ENCODE assay signal across 8 mouse cellular contexts in the genomic region with DNA sequence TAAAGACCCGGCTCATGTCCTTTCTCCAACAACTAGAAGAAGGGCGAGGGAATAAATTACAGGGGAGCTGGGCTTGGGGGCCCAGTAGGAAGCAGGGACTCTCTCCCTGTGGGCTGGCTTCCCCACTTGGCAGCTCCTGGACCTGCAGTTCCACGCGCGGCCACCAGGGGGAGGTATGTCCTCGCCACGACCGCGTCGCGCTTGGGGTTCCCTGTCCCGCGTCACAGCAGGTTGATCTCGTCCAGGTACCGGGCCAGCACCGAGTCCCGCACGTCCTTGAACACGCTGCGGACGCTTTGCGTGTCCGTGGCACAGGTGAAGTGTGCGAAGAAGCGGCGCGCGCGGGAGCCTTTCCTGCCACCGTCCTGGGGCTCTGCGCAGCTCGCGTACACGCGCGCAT. TPM values are rescaled to one million over a fixed set of nuclear protein-coding genes. Genes with fewer than 3 reads are reported as not detected.
A peak's percentile ranks its signal among the peaks of the same experiment; 100 is the strongest.
DNase-seq lines count a peak whose midpoint lies in the region; ATAC-seq and TF ChIP-seq lines count a peak whose summit lies in the region.

No protein-coding gene starts in this region.

- no peak for TF ChIP-seq CTCF in Patski (IDR thresholded peaks at IDR 0.05)

- CTCF ChIA-PET in Patski (lab: Charles Lee): interaction anchor here (1.2 to 3.6 kb wide), 6 partner anchors 21 to 53 kb away, joined by 3 to 31 read pairs (median 4); no protein-coding TSS in a partner anchor

- POLR2A ChIA-PET in Patski (lab: Charles Lee): interaction anchor here (1.1 kb wide), 1 partner anchor 128 kb away, joined by 4 read pairs; no protein-coding TSS in a partner anchor

- H3K27me3 ChIP-seq in Patski: peaks cover 8% of the 10 kb centered on the region
- H3K27me3 ChIP-seq in hindbrain, embryonic 14.5 days (ENCODE audit: control insufficient read depth, insufficient read depth, low read length): peaks cover 9% of the 10 kb centered on the region; the same call in 1 of the 2 replicates

- no peak overlapping the region for H3K27ac ChIP-seq in hindbrain, embryonic 14.5 days

- peak; percentile 26 for ATAC-seq in Patski
- peak; percentile 57 for ATAC-seq in hindbrain, embryonic 14.5 days (ENCODE audit: low FRiP score)

- H3K4me1 ChIP-seq in hindbrain, embryonic 14.5 days (replicated peaks; ENCODE audit: control insufficient read depth, insufficient read depth, low read length): no peaks in the 10 kb centered on the region

- H3K4me3 ChIP-seq in hindbrain, embryonic 14.5 days (replicated peaks; ENCODE audit: low read length): peak overlapping the region; percentile 33

- in situ Hi-C loops in Patski (cut with MboI; ENCODE audit: low pct_unique_long_range_greater_than_20kb): loop anchor here (10.0 kb wide), 1 partner anchor 662 kb away; no protein-coding TSS in a partner anchor

- 2% methylated on average over 30 of the region's 36 CpGs for WGBS in hindbrain, embryonic 14.5 days

- no peak for DNase-seq in Patski (ENCODE audit: low read depth, low spot score)
- peak; percentile 96 to 97 for DNase-seq in cerebellum, postnatal 14 days
- peak; percentile 92 for DNase-seq in frontal cortex, postnatal 36 days (ENCODE audit: low spot score in 2 of 2)
- peak; percentile 86 for DNase-seq in hindbrain, embryonic 14.5 days (ENCODE audit: low spot score)
- peak; percentile 72 for DNase-seq in left cerebral cortex, adult 11 months (ENCODE audit: low spot score)
- DNase-seq in lung, postnatal 4 days: peak; percentile 85 to 93
- DNase-seq in right cerebral cortex, adult 18-20 months: peak; percentile 88
- peak; percentile 88 for DNase-seq in urinary bladder, adult 2 months (ENCODE audit: low spot score)

- no peaks in the 10 kb centered on the region for H3K36me3 ChIP-seq in hindbrain, embryonic 14.5 days (replicated peaks; ENCODE audit: control insufficient read depth, insufficient read depth)

- no peaks in the 10 kb centered on the region for H3K9me3 ChIP-seq in hindbrain, embryonic 14.5 days (ENCODE audit: control insufficient read depth, low read length)

- peak overlapping the region; percentile 61 for H3K4me2 ChIP-seq in hindbrain, embryonic 14.5 days (replicated peaks)

- H3K9ac ChIP-seq in hindbrain, embryonic 14.5 days: peak overlapping the region; percentile 58; the same call in 1 of the 2 replicates

RNA-seq across cellular contexts. Expression of gene S1pr4, which starts 2.7 kb away (rescaled TPM):
- polyA plus RNA-seq in Patski (2021): 0.03 TPM
- 0.70 and 0.81 TPM in 2 replicates for polyA plus RNA-seq in hindbrain, embryonic 14.5 days (2014; fragmentation: Nextera tagmentation; extraction: Ambion mirVana)
- 2.2 and 2.3 TPM in 2 replicates for polyA plus RNA-seq in urinary bladder, adult 2 months (2012; rRNA removed)

RNA-seq across cellular contexts. Expression of gene Ncln, which starts 6.5 kb away (rescaled TPM):
- 104 TPM for polyA plus RNA-seq in Patski (2021)
- 53.8 and 59.0 TPM in 2 replicates for polyA plus RNA-seq in hindbrain, embryonic 14.5 days (2014; fragmentation: Nextera tagmentation; extraction: Ambion mirVana)
- polyA plus RNA-seq in urinary bladder, adult 2 months (2012; rRNA removed): 79.9 and 89.6 TPM in 2 replicates

RNA-seq across cellular contexts. Expression of gene Celf5, which starts 20.1 kb away (rescaled TPM):
- polyA plus RNA-seq in Patski (2021): 0.99 TPM
- 46.6 and 55.9 TPM in 2 replicates for polyA plus RNA-seq in hindbrain, embryonic 14.5 days (2014; fragmentation: Nextera tagmentation; extraction: Ambion mirVana)
- 0.44 and 0.49 TPM in 2 replicates for polyA plus RNA-seq in urinary bladder, adult 2 months (2012; rRNA removed)

RNA-seq across cellular contexts. Expression of gene Gna15, which starts 21.4 kb away (rescaled TPM):
- polyA plus RNA-seq in Patski (2021): not detected
- 1.1 and 1.2 TPM in 2 replicates for polyA plus RNA-seq in hindbrain, embryonic 14.5 days (2014; fragmentation: Nextera tagmentation; extraction: Ambion mirVana)
- polyA plus RNA-seq in urinary bladder, adult 2 months (2012; rRNA removed): 16.1 and 16.2 TPM in 2 replicates

RNA-seq across cellular contexts. Expression of gene Gna11, which starts 42.3 kb away (rescaled TPM):
- 76.2 TPM for polyA plus RNA-seq in Patski (2021)
- polyA plus RNA-seq in hindbrain, embryonic 14.5 days (2014; fragmentation: Nextera tagmentation; extraction: Ambion mirVana): 87.5 and 95.5 TPM in 2 replicates
- polyA plus RNA-seq in urinary bladder, adult 2 months (2012; rRNA removed): 84.0 and 88.5 TPM in 2 replicates

Comparison
In these comparisons a context has a peak if more than half of its experiments do, and no peak if none do; other contexts are left out.
1. RNA of gene Celf5, which starts 20.1 kb away (polyA plus RNA-seq): 46.6 to 55.9 TPM in hindbrain, embryonic 14.5 days; 0.99 TPM in Patski (single experiment) and 0.44 to 0.49 TPM in urinary bladder, adult 2 months; every median in the first group is over 10 times any median in the second.